Mouse (Mus musculus): Measurements from ENCODE around the gene Rdh12. TPM values are rescaled to one million over a fixed set of nuclear protein-coding genes. Genes with fewer than 3 reads are reported as not detected.
"Not testable (repeated sequence)": the region's sequence is repeated elsewhere in the genome, so short reads cannot be mapped to it uniquely, and the experiment has no call there.

The Rdh12 gene
- polyA plus RNA-seq, 1 experiment: 5.8 TPM

DNA sequence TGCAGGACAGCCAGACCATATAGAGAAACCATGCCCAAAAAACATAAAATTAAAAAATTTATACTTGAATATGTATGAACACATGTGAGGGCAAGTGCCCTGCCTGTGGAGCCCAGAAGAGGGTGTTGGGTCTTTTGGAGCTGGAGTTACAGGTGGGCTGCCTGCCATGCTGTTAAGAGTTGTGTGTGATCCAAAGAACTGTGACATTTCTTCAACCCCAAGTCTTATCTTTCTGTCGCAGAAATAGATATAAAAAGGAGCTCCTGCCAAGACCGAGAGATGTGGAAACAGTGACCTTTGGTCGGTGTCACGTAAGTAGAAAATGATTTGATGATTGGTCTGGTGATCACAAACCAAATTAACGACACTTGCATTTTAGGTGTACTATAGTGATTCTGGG, 35.0 kb upstream of the Rdh12 start:
- Histone ChIP-seq H3K4me1 (replicated peaks; ENCODE audit: control insufficient read depth, insufficient read depth, low read length) (peaks cover 3% of the 10 kb centered on the region), H3K27ac (ENCODE audit: control insufficient read depth, insufficient read depth, low read length) (no peak overlapping the region), H3K27me3 (ENCODE audit: control insufficient read depth, insufficient read depth, low read length) (no peaks in the 10 kb centered on the region), H3K4me3 (ENCODE audit: control insufficient read depth, insufficient read depth, low read length) (no peak overlapping the region), H3K36me3 (ENCODE audit: control insufficient read depth, insufficient read depth, low read length) (peaks cover 10% of the 10 kb centered on the region)
- TF ChIP-seq CTCF (IDR thresholded peaks at IDR 0.05; ENCODE audit: borderline replicate concordance, control insufficient read depth, extremely low read depth, insufficient read depth, low read length, poor library complexity): no peak
- TF ChIP-seq POLR2A (IDR thresholded peaks at IDR 0.05; ENCODE audit: control insufficient read depth, extremely low read depth, insufficient read depth, low read length, poor library complexity): no peak
- 95% methylated on average over 5 of the region's 5 CpGs for WGBS
- no peak for DNase-seq

GRCm38 (mm10) chr12:79175998-79176397, 32.7 kb upstream of the Rdh12 start:
- peaks cover 22% of the 10 kb centered on the region for H3K36me3 ChIP-seq (ENCODE audit: control insufficient read depth, insufficient read depth, low read length)
- 97% methylated on average over 5 of the region's 5 CpGs for WGBS
- no peaks in the 10 kb centered on the region for H3K27me3 ChIP-seq (ENCODE audit: control insufficient read depth, insufficient read depth, low read length)
- no peak for DNase-seq
- peaks cover 3% of the 10 kb centered on the region for H3K4me1 ChIP-seq (replicated peaks; ENCODE audit: control insufficient read depth, insufficient read depth, low read length)
- H3K27ac ChIP-seq (ENCODE audit: control insufficient read depth, insufficient read depth, low read length): no peak overlapping the region
- no peak overlapping the region for H3K4me3 ChIP-seq (ENCODE audit: control insufficient read depth, insufficient read depth, low read length)
- TF ChIP-seq CTCF (IDR thresholded peaks at IDR 0.05; ENCODE audit: borderline replicate concordance, control insufficient read depth, extremely low read depth, insufficient read depth, low read length, poor library complexity) (no peak), POLR2A (IDR thresholded peaks at IDR 0.05; ENCODE audit: control insufficient read depth, extremely low read depth, insufficient read depth, low read length, poor library complexity) (no peak)

- H3K4me3 ChIP-seq (ENCODE audit: control insufficient read depth, insufficient read depth, low read length); H3K27ac ChIP-seq (ENCODE audit: control insufficient read depth, insufficient read depth, low read length); H3K4me1 ChIP-seq (replicated peaks; ENCODE audit: control insufficient read depth, insufficient read depth, low read length); DNase-seq; H3K27me3 ChIP-seq (ENCODE audit: control insufficient read depth, insufficient read depth, low read length): not testable (repeated sequence)
- peaks cover 65% of the 10 kb centered on the region for H3K36me3 ChIP-seq (ENCODE audit: control insufficient read depth, insufficient read depth, low read length)
- WGBS: 93% methylated on average over 5 of the region's 6 CpGs
Observed at GRCm38 (mm10) chr12:79185160-79185559, 23.6 kb upstream of the Rdh12 start.

GRCm38 (mm10) chr12:79190931-79191673, 17.6 kb upstream of the Rdh12 start:
- WGBS: 1% methylated on average over 18 of the region's 18 CpGs

GRCm38 (mm10) chr12:79191701-79192100, 17.0 kb upstream of the Rdh12 start:
- Histone ChIP-seq H3K4me3 (ENCODE audit: control insufficient read depth, insufficient read depth, low read length) (peak overlapping the region; percentile 51), H3K27me3 (ENCODE audit: control insufficient read depth, insufficient read depth, low read length) (no peaks in the 10 kb centered on the region), H3K4me1 (replicated peaks; ENCODE audit: control insufficient read depth, insufficient read depth, low read length) (peaks cover 7% of the 10 kb centered on the region), H3K27ac (ENCODE audit: control insufficient read depth, insufficient read depth, low read length) (no peak overlapping the region), H3K36me3 (ENCODE audit: control insufficient read depth, insufficient read depth, low read length) (peaks cover 18% of the 10 kb centered on the region)
- TF ChIP-seq CTCF (IDR thresholded peaks at IDR 0.05; ENCODE audit: borderline replicate concordance, control insufficient read depth, extremely low read depth, insufficient read depth, low read length, poor library complexity): peak; percentile 54; the same call in 1 of the 2 replicates
- no peak for TF ChIP-seq POLR2A (IDR thresholded peaks at IDR 0.05; ENCODE audit: control insufficient read depth, extremely low read depth, insufficient read depth, low read length, poor library complexity)
- 6% methylated on average over 14 of the region's 14 CpGs for WGBS
- peak; percentile 83 for DNase-seq

More at GRCm38 (mm10) chr12:79190931-79191673, 17.6 kb upstream of the Rdh12 start:
- H3K4me1 ChIP-seq (replicated peaks; ENCODE audit: control insufficient read depth, insufficient read depth, low read length): peaks cover 7% of the 10 kb centered on the region
- H3K36me3 ChIP-seq (ENCODE audit: control insufficient read depth, insufficient read depth, low read length): peaks cover 24% of the 10 kb centered on the region
- DNase-seq: peak; percentile 57
- TF ChIP-seq CTCF (IDR thresholded peaks at IDR 0.05; ENCODE audit: borderline replicate concordance, control insufficient read depth, extremely low read depth, insufficient read depth, low read length, poor library complexity) (no peak), POLR2A (IDR thresholded peaks at IDR 0.05; ENCODE audit: control insufficient read depth, extremely low read depth, insufficient read depth, low read length, poor library complexity) (no peak)
- peak overlapping the region; percentile 12; the same call in 1 of the 2 replicates for H3K27ac ChIP-seq (ENCODE audit: control insufficient read depth, insufficient read depth, low read length)
- H3K27me3 ChIP-seq (ENCODE audit: control insufficient read depth, insufficient read depth, low read length): no peaks in the 10 kb centered on the region
- peak overlapping the region; percentile 51 for H3K4me3 ChIP-seq (ENCODE audit: control insufficient read depth, insufficient read depth, low read length)

- 87% methylated on average over 6 of the region's 6 CpGs for WGBS
- peaks cover 13% of the 10 kb centered on the region for H3K36me3 ChIP-seq (ENCODE audit: control insufficient read depth, insufficient read depth, low read length)
- no peak for DNase-seq
- H3K27me3 ChIP-seq (ENCODE audit: control insufficient read depth, insufficient read depth, low read length): no peaks in the 10 kb centered on the region
- H3K4me1 ChIP-seq (replicated peaks; ENCODE audit: control insufficient read depth, insufficient read depth, low read length): peaks cover 7% of the 10 kb centered on the region
- H3K4me3 ChIP-seq (ENCODE audit: control insufficient read depth, insufficient read depth, low read length): peak within 1 kb of the TSS; percentile 51
- no peak for TF ChIP-seq POLR2A (IDR thresholded peaks at IDR 0.05; ENCODE audit: control insufficient read depth, extremely low read depth, insufficient read depth, low read length, poor library complexity)
- no peak for TF ChIP-seq CTCF (IDR thresholded peaks at IDR 0.05; ENCODE audit: borderline replicate concordance, control insufficient read depth, extremely low read depth, insufficient read depth, low read length, poor library complexity)
- H3K27ac ChIP-seq (ENCODE audit: control insufficient read depth, insufficient read depth, low read length): peak within 1 kb of the TSS; percentile 12; the same call in 1 of the 2 replicates
Observed at GRCm38 (mm10) chr12:79192193-79192592, 16.5 kb upstream of the Rdh12 start, which contains the start of gene Rdh11. Rdh11 (minus strand) TSS chr12:79192293.

All from thymus, adult 2 months (tissue).